Mouse (Mus musculus): ENCODE results near the gene Tacc2.

DNA sequence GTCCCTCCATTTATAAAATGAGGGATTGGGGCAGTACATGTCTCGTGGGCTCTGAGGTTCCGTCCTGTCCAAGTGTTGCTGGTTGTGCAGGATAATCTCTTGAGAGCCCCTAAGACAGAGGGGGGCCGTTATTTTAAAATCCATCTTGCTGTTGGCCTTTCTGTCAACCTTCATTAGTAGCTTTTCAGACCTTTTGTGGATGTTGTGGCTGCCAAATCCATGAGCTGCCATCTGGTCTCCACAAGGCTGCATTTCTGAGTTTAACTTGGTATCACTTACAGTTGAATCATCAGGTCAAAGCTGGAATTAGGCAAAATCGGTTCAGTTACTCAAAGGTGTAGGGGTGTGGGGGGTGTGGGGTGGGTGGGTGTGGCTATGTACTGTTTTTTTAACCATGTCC lies 23.9 kb upstream of the Tacc2 start:
- TF ChIP-seq CHD2 (IDR thresholded peaks at IDR 0.05; ENCODE audit: low read length) (no peak), E2F4 (IDR thresholded peaks at IDR 0.05; ENCODE audit: borderline replicate concordance, low read depth, low read length) (no peak), CTCF (IDR thresholded peaks at IDR 0.05 in 2 of 3, conservative IDR thresholded peaks at IDR 0.05 in 1 of 3; ENCODE audit: control insufficient read depth in 1 of 3, insufficient read depth in 1 of 3, low read depth in 2 of 3, low read length in 3 of 3, poor library complexity in 1 of 3, severe bottlenecking in 1 of 3) (no peak), EP300 (IDR thresholded peaks at IDR 0.05; ENCODE audit: low read depth in 1 of 2, low read length in 2 of 2) (no peak)
